Mouse (Mus musculus): ENCODE measurements at regions not wholly inside any gene's neighbourhood (a gene's known extent, or its start where the extent isn't known, plus 50 kb on each side); places are given as distances from the start of the nearest gene placed in this dataset.
"Not testable (repeated sequence)": the region's sequence is repeated elsewhere in the genome, so short reads cannot be mapped to it uniquely, and the experiment has no call there.

DNA sequence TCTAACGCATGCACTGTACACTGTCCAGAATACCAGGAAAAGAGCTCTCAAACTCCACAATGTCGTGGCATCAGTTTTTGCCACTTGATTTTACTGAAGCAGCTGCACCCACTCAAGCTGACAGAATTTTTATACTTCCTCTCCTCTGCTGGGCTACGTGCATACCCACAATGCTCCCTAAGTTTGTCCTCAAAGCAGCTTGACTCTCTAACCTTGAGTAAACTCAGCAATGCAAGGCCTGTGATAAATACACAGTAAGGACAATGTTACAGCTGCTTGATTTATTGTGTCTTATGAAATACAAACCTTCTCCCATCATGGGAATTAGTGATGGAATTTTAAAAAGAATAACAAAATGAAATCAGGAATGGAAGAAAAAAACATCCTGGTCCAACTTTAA is 129.7 kb downstream of the Trmt11 start:
- Histone ChIP-seq H3K36me3 (no peaks in the 10 kb centered on the region), H3K4me2 (replicated peaks) (no peak overlapping the region), H3K27ac (replicated peaks) (no peak overlapping the region), H3K4me1 (no peaks in the 10 kb centered on the region), H3K9me3 (no peaks in the 10 kb centered on the region), H3K9ac (replicated peaks) (no peak overlapping the region), H3K27me3 (no peaks in the 10 kb centered on the region), H3K4me3 (no peak overlapping the region)
- no peak for ATAC-seq (ENCODE audit: low FRiP score, low read depth)
- 87% methylated on average over 3 of the region's 3 CpGs for WGBS

DNA sequence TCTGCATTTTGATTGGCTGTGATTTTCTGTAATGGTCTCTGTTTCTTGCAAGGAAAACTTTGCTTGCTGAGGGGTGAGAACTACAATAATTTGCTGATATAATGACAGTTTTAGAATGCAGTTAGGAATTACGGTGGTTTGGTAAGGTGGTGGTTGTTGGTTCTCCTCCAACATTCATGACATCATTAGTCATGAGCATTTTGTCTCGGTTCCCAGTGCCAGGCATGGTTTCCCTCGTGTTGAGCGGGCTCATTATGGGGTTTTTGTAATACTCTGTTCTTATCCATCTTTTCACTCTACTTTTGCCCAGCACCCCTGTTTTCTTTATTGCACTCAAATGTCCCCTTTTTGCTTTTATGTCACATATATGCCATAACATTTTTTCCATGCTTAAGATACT is 149.9 kb downstream of the Trmt11 start:
- Histone ChIP-seq H3K4me1 (no peaks in the 10 kb centered on the region), H3K4me2 (replicated peaks) (no peak overlapping the region), H3K9ac (replicated peaks) (no peak overlapping the region), H3K4me3 (no peak overlapping the region), H3K27me3 (no peaks in the 10 kb centered on the region), H3K36me3 (no peaks in the 10 kb centered on the region), H3K9me3 (no peaks in the 10 kb centered on the region), H3K27ac (replicated peaks) (no peak overlapping the region)
- ATAC-seq (ENCODE audit: low FRiP score, low read depth): no peak
- 91% methylated on average over 4 of the region's 4 CpGs for WGBS

DNA sequence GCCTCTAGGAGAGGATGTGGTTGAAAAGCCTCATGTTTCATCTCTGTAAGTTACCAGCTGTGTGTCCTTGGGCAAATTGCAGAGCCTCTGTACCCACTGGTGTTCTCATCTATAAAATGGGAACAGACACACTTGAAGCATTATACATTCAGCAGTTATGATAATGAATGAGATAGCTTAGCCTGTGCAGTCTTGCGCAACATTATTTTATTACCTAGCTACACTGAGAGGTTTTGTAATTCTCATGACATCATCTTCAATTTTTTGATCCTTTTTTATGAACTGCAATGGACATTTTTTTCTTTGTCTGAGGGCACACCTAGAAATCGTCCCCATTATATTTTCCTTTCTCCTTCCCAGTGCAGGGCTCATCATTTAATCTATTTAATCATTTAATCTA is 153.5 kb downstream of the Trmt11 start:
- ATAC-seq (ENCODE audit: low FRiP score, low read depth): no peak
- H3K4me2 ChIP-seq (replicated peaks): no peak overlapping the region
- H3K9ac ChIP-seq (replicated peaks): no peak overlapping the region
- no peaks in the 10 kb centered on the region for H3K36me3 ChIP-seq
- WGBS: 86% methylated on average over 2 of the region's 2 CpGs
- H3K4me3 ChIP-seq: no peak overlapping the region
- no peaks in the 10 kb centered on the region for H3K4me1 ChIP-seq
- no peaks in the 10 kb centered on the region for H3K27me3 ChIP-seq
- no peaks in the 10 kb centered on the region for H3K9me3 ChIP-seq
- no peak overlapping the region for H3K27ac ChIP-seq (replicated peaks)

DNA sequence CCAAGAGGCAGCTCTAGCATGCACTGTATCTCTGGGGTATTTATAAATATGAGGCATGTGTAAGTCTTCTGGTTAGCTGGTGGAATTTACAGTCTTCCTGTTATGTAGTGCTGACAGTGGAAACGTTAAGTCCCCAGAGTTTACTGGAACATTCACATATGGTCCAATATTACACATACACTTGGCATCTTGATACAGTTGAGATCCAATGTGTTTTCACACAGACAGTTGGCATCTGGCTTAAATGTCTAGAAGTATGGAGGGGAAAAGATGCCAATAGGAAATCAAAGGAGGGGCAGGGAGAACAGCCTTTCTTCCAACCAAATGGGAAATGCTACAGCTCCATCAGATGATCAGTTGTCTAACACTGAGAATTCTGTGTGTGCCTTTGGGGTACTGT is 154.0 kb downstream of the Trmt11 start:
- Histone ChIP-seq H3K36me3 (no peaks in the 10 kb centered on the region), H3K9me3 (no peaks in the 10 kb centered on the region), H3K27me3 (no peaks in the 10 kb centered on the region), H3K4me3 (no peak overlapping the region), H3K4me1 (no peaks in the 10 kb centered on the region), H3K4me2 (replicated peaks) (no peak overlapping the region), H3K27ac (replicated peaks) (no peak overlapping the region), H3K9ac (replicated peaks) (no peak overlapping the region)
- ATAC-seq (ENCODE audit: low FRiP score, low read depth): no peak
- 94% methylated on average over 1 of the region's 1 CpGs for WGBS

DNA sequence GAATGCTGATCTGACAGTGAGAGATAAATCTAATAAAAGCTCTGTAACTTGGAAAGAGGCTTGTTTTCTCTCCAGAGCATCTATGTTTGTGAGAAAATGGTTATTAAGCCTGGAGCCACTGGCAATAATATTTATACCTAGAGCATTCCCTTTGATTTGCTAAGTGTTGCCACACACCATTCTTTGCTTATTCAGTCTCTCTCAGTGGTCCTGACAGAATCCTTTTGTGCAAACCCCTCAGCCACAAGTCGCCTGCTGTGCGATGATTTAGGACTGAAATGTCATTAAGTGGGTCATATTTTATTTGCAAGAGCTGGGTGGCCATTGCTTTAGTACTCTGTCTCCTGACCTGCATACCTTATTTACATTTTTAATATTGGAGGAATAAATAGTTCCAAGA is 160.7 kb downstream of the Trmt11 start:
- H3K27ac ChIP-seq (replicated peaks): peak overlapping the region; percentile 15; the same call in 1 of the 2 replicates
- H3K9ac ChIP-seq (replicated peaks): no peak overlapping the region
- no peak overlapping the region for H3K4me2 ChIP-seq (replicated peaks)
- no peak overlapping the region for H3K4me3 ChIP-seq
- H3K27me3 ChIP-seq: no peaks in the 10 kb centered on the region; the same call in 1 of the 2 replicates
- ATAC-seq (ENCODE audit: low FRiP score, low read depth): peak; percentile 49; the same call in 1 of the 2 replicates
- no peaks in the 10 kb centered on the region for H3K9me3 ChIP-seq
- 30% methylated on average over 2 of the region's 2 CpGs for WGBS
- no peaks in the 10 kb centered on the region for H3K36me3 ChIP-seq
- peaks cover 5% of the 10 kb centered on the region; the same call in 1 of the 2 replicates for H3K4me1 ChIP-seq

DNA sequence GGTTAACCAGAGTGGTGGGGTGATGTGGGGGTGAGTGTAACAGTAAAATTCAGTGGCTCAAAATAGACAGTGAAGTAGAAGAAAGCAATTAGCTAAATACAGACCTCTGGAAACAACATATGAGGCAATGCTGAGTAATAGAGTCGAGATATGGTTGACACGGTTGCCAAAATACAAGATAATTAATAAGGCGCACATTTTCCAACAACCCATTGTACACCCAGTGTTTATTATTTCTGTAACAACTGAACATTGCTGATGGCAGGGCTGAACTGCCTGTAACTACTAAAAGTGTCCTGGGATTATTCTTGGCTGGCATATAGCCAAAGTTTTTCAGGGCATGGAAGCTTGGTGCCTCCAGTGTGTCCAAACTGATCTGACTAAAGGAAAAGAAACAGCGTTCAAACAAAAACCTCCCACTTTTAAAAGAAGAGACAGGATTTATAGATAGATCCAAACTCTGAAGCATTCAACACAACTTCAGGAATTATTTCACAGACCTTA is 174.1 kb downstream of the Trmt11 start:
- no peak overlapping the region for H3K4me3 ChIP-seq
- WGBS: 92% methylated on average over 4 of the region's 4 CpGs
- H3K9ac ChIP-seq (replicated peaks): no peak overlapping the region
- H3K27me3 ChIP-seq: no peaks in the 10 kb centered on the region
- no peaks in the 10 kb centered on the region for H3K9me3 ChIP-seq
- no peak overlapping the region for H3K4me2 ChIP-seq (replicated peaks)
- H3K36me3 ChIP-seq: no peaks in the 10 kb centered on the region
- ATAC-seq (ENCODE audit: low FRiP score, low read depth): no peak
- H3K4me1 ChIP-seq: no peaks in the 10 kb centered on the region
- no peak overlapping the region for H3K27ac ChIP-seq (replicated peaks)

DNA sequence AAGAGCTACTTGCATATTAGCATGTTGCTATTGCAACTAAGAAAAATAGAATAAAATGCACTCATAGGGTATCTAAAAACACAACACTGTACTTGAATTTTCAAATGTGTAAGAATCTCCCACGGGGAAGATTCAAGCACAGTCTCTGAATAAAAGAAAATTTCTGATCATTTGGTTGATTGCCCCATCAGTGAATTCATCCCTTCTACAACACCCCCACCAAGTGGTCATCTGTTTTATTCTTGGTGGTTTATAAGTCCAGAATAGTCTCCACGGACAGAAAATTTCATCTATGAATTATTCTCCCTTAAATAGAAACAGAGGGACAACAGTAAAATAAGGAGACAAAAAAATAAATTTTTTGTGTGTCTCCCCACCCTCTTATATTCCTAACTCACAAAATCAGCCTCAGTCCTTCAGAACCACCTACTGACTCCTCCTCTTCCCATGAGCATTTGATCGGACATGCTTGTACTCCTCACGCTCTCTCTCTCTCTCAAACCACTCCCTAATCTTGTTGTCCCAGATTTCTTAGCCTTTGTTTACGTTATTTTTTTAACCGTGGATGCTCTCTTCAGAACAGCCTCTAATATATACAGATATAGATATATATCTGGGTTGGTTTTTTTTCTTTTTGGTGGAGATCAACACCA is 181.0 kb downstream of the Trmt11 start:
- Histone ChIP-seq H3K27ac (replicated peaks) (no peak overlapping the region), H3K9me3 (no peaks in the 10 kb centered on the region), H3K4me2 (replicated peaks) (no peak overlapping the region), H3K27me3 (no peaks in the 10 kb centered on the region), H3K36me3 (no peaks in the 10 kb centered on the region), H3K9ac (replicated peaks) (no peak overlapping the region), H3K4me3 (no peak overlapping the region), H3K4me1 (no peaks in the 10 kb centered on the region)
- 46% methylated on average over 6 of the region's 6 CpGs for WGBS
- ATAC-seq (ENCODE audit: low FRiP score, low read depth): 0 out of 2 replicates have a peak, but pooled peaks have one; percentile 54

DNA sequence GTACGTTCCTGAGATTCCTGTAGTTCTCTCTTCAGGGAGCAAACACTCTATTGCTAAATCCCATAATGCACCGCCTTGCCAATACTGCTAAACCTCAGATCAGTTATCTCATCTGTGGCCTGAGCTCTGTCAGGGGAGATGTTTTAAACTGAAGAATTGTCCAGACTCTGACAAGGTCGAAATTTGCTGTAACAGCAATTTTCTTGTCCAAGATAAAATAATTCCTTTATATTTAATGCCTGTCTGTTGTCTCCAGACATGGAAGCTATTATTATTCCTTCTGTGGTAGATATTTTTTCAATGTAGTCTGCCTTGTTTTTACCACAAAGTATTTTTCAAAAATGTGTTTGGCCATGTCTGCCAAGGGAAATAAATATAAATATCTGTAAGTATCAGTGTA is 184.2 kb downstream of the Trmt11 start:
- Histone ChIP-seq H3K27me3 (peaks cover 4% of the 10 kb centered on the region), H3K4me3 (no peak overlapping the region), H3K36me3 (no peaks in the 10 kb centered on the region), H3K9ac (replicated peaks) (no peak overlapping the region), H3K4me1 (no peaks in the 10 kb centered on the region), H3K4me2 (replicated peaks) (no peak overlapping the region), H3K27ac (replicated peaks) (no peak overlapping the region), H3K9me3 (no peaks in the 10 kb centered on the region)
- WGBS: 73% methylated on average over 3 of the region's 3 CpGs
- no peak for ATAC-seq (ENCODE audit: low FRiP score, low read depth)

DNA sequence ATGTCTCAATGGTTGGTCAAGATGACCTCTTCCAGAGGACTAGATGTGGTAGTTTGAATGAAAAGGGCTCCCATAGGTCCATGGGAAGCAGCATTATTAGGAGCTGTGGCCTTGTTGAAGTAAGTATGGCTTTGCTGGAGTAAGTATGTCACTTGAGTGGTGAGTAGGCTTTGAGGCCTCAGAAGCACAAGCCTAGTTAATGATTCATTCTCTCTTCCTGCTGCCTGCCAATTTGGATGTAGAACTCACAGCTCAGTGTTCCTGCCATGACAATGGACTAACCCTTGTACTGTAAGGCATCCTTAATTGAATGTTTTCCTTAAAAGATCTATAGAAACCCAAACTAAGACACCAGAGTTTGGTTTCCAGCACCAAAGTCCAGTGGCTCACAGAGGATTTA is 188.8 kb downstream of the Trmt11 start:
- Histone ChIP-seq H3K27ac (replicated peaks) (no peak overlapping the region), H3K4me1 (no peaks in the 10 kb centered on the region), H3K9me3 (no peaks in the 10 kb centered on the region), H3K9ac (replicated peaks) (no peak overlapping the region), H3K4me2 (replicated peaks) (no peak overlapping the region), H3K36me3 (no peaks in the 10 kb centered on the region), H3K27me3 (peaks cover 23% of the 10 kb centered on the region), H3K4me3 (no peak overlapping the region)
- ATAC-seq (ENCODE audit: low FRiP score, low read depth): no peak

DNA sequence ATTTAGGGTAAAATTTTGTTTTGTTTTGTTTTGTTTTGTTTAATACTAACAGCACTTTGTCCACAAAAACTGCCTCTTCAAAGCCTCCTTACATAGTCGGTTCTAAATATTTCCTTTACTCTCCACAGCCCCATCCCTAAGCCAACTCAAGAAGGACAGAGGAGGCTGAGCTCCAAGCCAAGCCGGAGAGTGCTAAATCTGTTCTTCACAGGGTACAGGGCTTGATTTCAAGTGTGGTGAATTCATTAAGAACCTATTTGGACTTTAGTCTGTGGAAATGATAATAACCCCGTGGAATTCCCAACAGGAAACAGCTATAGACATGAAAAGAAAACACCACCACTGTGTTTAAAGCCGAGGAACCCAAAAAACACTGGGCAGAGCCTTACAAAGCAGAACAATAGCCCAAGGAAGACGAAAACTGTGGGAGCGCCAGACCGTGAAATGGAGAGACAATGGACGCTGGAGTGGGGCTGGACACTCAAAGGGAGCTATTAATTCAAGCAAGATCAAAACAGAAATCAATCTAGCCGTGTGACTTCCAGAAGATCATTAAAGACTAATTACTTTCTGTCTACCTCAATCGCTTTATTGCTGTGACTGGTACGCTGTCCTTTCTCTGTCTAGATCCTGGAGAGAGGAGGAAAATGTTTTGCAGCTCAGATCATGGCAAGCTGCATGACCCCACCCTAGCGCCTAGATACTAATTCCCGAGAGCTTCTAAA is 194.7 kb downstream of the Trmt11 start:
- WGBS: 8% methylated on average over 13 of the region's 13 CpGs
- Histone ChIP-seq H3K4me1 (peaks cover 9% of the 10 kb centered on the region), H3K9ac (replicated peaks) (no peak overlapping the region), H3K4me2 (replicated peaks) (peak overlapping the region; percentile 43), H3K36me3 (no peaks in the 10 kb centered on the region), H3K27ac (replicated peaks) (peak overlapping the region; percentile 44; the same call in 1 of the 2 replicates), H3K4me3 (peak overlapping the region; percentile 17), H3K9me3 (no peaks in the 10 kb centered on the region), H3K27me3 (peaks cover 35% of the 10 kb centered on the region)
- ATAC-seq (ENCODE audit: low FRiP score, low read depth): peak; percentile 96

DNA sequence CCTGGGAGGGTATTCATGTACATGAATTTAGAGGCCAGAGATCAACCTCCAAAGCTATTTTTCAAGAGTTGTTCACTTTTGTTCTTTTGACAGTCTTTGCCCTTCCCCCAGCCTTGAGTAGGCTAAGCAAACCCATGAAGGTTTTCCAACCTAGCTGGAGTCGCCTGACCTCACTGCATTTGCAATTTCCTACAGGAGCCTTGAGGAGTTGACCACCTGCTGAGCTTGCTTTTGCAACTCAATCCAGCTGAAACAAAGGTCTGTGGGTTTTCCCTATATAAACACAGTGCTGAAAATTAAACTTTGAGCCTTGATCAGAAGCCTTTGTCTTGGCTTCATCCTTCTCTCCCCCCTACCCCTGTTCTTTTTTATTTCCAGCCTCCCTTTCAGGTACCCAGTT is 170.2 kb upstream of the Cenpw start:
- Histone ChIP-seq H3K27ac (replicated peaks) (no peak overlapping the region), H3K36me3 (no peaks in the 10 kb centered on the region), H3K9me3 (no peaks in the 10 kb centered on the region), H3K4me3 (no peak overlapping the region), H3K4me1 (no peaks in the 10 kb centered on the region), H3K9ac (replicated peaks) (no peak overlapping the region), H3K27me3 (no peaks in the 10 kb centered on the region), H3K4me2 (replicated peaks) (no peak overlapping the region)
- no peak for ATAC-seq (ENCODE audit: low FRiP score, low read depth)
- WGBS: 21% methylated on average over 1 of the region's 1 CpGs

DNA sequence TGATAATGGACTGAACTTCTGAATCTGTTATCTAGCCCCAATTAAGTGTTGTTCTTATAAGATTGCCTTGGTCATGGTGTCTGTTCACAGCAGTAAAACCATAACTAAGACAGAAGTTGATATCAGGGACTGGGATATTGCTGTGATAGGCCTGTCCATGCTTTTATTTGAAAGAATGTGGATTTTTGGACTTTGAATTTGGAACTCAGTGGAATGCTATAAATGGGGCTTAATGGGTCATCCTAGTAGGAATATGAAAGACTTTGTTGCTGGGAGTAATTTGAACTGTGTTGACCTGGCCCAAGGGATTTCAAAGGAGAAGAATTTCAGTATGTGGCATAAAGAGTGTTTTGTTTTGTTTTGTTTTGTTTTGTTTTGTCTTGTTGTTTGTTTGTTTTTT is 160.5 kb upstream of the Cenpw start:
- H3K4me2 ChIP-seq (replicated peaks); H3K27me3 ChIP-seq; ATAC-seq (ENCODE audit: low FRiP score, low read depth); H3K4me1 ChIP-seq; H3K27ac ChIP-seq (replicated peaks); H3K36me3 ChIP-seq; H3K4me3 ChIP-seq; H3K9ac ChIP-seq (replicated peaks); H3K9me3 ChIP-seq: not testable (repeated sequence)
